Mouse (Mus musculus) CH12.LX (cell line): ENCODE results near the gene Pcx. TPM values are rescaled to one million over a fixed set of nuclear protein-coding genes. Genes with fewer than 3 reads are reported as not detected.

ENCODE experiments used
- DNase-seq: peaks from one replicate; pipeline ENCODE4 v3.0.0-alpha.2; 2013; ENCODE audit errors: extremely low read depth
- H3K27ac ChIP-seq: 2 replicates; pipeline ENCODE4 v1.5.1; 2012; ENCODE audit warnings: low read depth, mild to moderate bottlenecking, control low read depth, moderate library complexity; ENCODE audit not compliant: insufficient read depth
- H3K27me3 ChIP-seq: replicated peaks from 2 replicates; pipeline ENCODE3; 2012; ENCODE audit warnings: inconsistent platforms
- H3K36me3 ChIP-seq, 2 experiments: replicated peaks in 1 of 2; 2 replicates each; pipeline versions ENCODE3 to v1.6.1; 2012; ENCODE audit warnings: inconsistent platforms in 1 of 2, low read length in 1 of 2, mild to moderate bottlenecking in 1 of 2, mixed read lengths in 1 of 2, moderate library complexity in 1 of 2; ENCODE audit not compliant: control insufficient read depth in 1 of 2, insufficient read depth in 1 of 2
- H3K4me1 ChIP-seq, 2 experiments: 2 replicates each; pipeline ENCODE4 v1.6.1; 2012; ENCODE audit warnings: inconsistent platforms in 1 of 2, moderate library complexity in 1 of 2; ENCODE audit not compliant: insufficient read depth in 2 of 2, control insufficient read depth in 1 of 2
- H3K4me2 ChIP-seq: 2 replicates; pipeline ENCODE4 v1.6.1; 2012; ENCODE audit warnings: low read depth, mild to moderate bottlenecking, control low read depth; ENCODE audit not compliant: poor library complexity, insufficient read depth, severe bottlenecking
- H3K4me3 ChIP-seq, 3 experiments: fragments of 150-350 bp in 1 of 3; sonication (generic) in 1 of 3; replicated peaks in 1 of 3; 2 replicates each; pipeline versions ENCODE3 to v1.5.1; 2011 to 2012; ENCODE audit warnings: low read depth in 2 of 3, low read length in 2 of 3, mild to moderate bottlenecking in 2 of 3, moderate library complexity in 2 of 3, control low read depth in 1 of 3, improper control_type of control experiment in 1 of 3, inconsistent platforms in 1 of 3, mixed read lengths in 1 of 3; ENCODE audit not compliant: poor library complexity in 1 of 3
- H3K79me2 ChIP-seq: replicated peaks from 2 replicates; pipeline ENCODE4 v1.6.1; 2012; ENCODE audit warnings: mild to moderate bottlenecking, moderate library complexity; ENCODE audit not compliant: control insufficient read depth, poor library complexity, insufficient read depth, severe bottlenecking; ENCODE audit errors: extremely low read depth
- H3K9ac ChIP-seq: 2 replicates; pipeline ENCODE4 v1.6.1; 2012; ENCODE audit warnings: low read depth, mild to moderate bottlenecking, control low read depth, moderate library complexity; ENCODE audit not compliant: insufficient read depth
- H3K9me3 ChIP-seq: replicated peaks from 2 replicates; pipeline ENCODE3; 2012; ENCODE audit warnings: low read length, inconsistent platforms, mixed read lengths
- BHLHE40 ChIP-seq: IDR thresholded peaks from 2 replicates; pipeline ENCODE4 v1.6.1; 2011; ENCODE audit warnings: mild to moderate bottlenecking, low read depth, low read length, improper control_type of control experiment
- CHD1 ChIP-seq: IDR thresholded peaks from 2 replicates; pipeline ENCODE4 v1.6.1; 2012; ENCODE audit warnings: low read depth, low read length, improper control_type of control experiment, inconsistent platforms
- CHD2 ChIP-seq: IDR thresholded peaks from 2 replicates; pipeline ENCODE4 v1.6.1; 2011; ENCODE audit warnings: low read length, improper control_type of control experiment
- CTCF ChIP-seq, 2 experiments: IDR thresholded peaks in 1 of 2; conservative IDR thresholded peaks in 1 of 2; 2 replicates each; pipeline ENCODE4 v1.5.1; 2011 to 2012; ENCODE audit warnings: low read depth in 2 of 2, low read length in 2 of 2, improper control_type of control experiment in 1 of 2, inconsistent platforms in 1 of 2, mild to moderate bottlenecking in 1 of 2, moderate library complexity in 1 of 2
- E2F4 ChIP-seq: IDR thresholded peaks from 2 replicates; pipeline ENCODE4 v1.6.1; 2011; ENCODE audit warnings: low read depth, low read length, improper control_type of control experiment; ENCODE audit not compliant: insufficient replicate concordance
- ELF1 ChIP-seq: IDR thresholded peaks from 2 replicates; pipeline ENCODE4 v1.6.1; 2014; ENCODE audit warnings: low read depth, mild to moderate bottlenecking, inconsistent platforms, low read length, improper control_type of control experiment
- EP300 ChIP-seq: IDR thresholded peaks from 2 replicates; pipeline ENCODE4 v1.6.1; 2011; ENCODE audit warnings: low read length, improper control_type of control experiment
- ETS1 ChIP-seq: conservative IDR thresholded peaks from 2 replicates; pipeline ENCODE4 v1.6.1; 2012; ENCODE audit warnings: low read depth, mild to moderate bottlenecking, inconsistent platforms, low read length, improper control_type of control experiment, moderate library complexity
- HCFC1 ChIP-seq: IDR thresholded peaks from 2 replicates; pipeline ENCODE4 v1.6.1; 2012; ENCODE audit warnings: low read depth, mild to moderate bottlenecking, inconsistent platforms, low read length, improper control_type of control experiment
- IRF4 ChIP-seq: IDR thresholded peaks from 2 replicates; pipeline ENCODE4 v1.6.1; 2014; ENCODE audit warnings: low read depth, mild to moderate bottlenecking, inconsistent platforms, low read length, improper control_type of control experiment
- JUN ChIP-seq: IDR thresholded peaks from 2 replicates; pipeline ENCODE4 v1.6.1; 2011; ENCODE audit warnings: low read depth, mild to moderate bottlenecking, low read length, improper control_type of control experiment, moderate library complexity; ENCODE audit not compliant: insufficient read depth
- JUND ChIP-seq: conservative IDR thresholded peaks from 2 replicates; pipeline ENCODE4 v1.6.1; 2011; ENCODE audit warnings: low read depth, low read length, improper control_type of control experiment
- KAT2A ChIP-seq: IDR thresholded peaks from 2 replicates; pipeline ENCODE4 v1.6.1; 2012; ENCODE audit warnings: low read length, improper control_type of control experiment, inconsistent platforms; ENCODE audit not compliant: insufficient replicate concordance
- MAX ChIP-seq: IDR thresholded peaks from 2 replicates; pipeline ENCODE4 v1.6.1; 2011; ENCODE audit warnings: low read length, improper control_type of control experiment
- MAZ ChIP-seq: IDR thresholded peaks from 2 replicates; pipeline ENCODE4 v1.6.1; 2012; ENCODE audit warnings: low read depth, mild to moderate bottlenecking, inconsistent platforms, low read length, improper control_type of control experiment, moderate library complexity
- MXI1 ChIP-seq: IDR thresholded peaks from 2 replicates; pipeline ENCODE4 v1.6.1; 2011; ENCODE audit warnings: mild to moderate bottlenecking, low read depth, low read length, improper control_type of control experiment
- NRF1 ChIP-seq: IDR thresholded peaks from 2 replicates; pipeline ENCODE4 v1.6.1; 2014; ENCODE audit warnings: low read depth, mild to moderate bottlenecking, inconsistent platforms, low read length, improper control_type of control experiment, moderate library complexity
- PAX5 ChIP-seq: IDR thresholded peaks from 2 replicates; pipeline ENCODE4 v1.6.1; 2012; ENCODE audit warnings: low read length, inconsistent platforms, mixed read lengths
- POLR2A ChIP-seq: IDR thresholded peaks from 2 replicates; pipeline ENCODE4 v1.6.1; 2011; ENCODE audit warnings: low read depth, mild to moderate bottlenecking, improper control_type of control experiment, low read length
- POLR2AphosphoS2 ChIP-seq: IDR thresholded peaks from 2 replicates; pipeline ENCODE4 v1.6.1; 2011; ENCODE audit warnings: low read depth, low read length, improper control_type of control experiment
- RCOR1 ChIP-seq: conservative IDR thresholded peaks from 2 replicates; pipeline ENCODE4 v1.6.1; 2012; ENCODE audit warnings: low read depth, mild to moderate bottlenecking, inconsistent platforms, low read length, improper control_type of control experiment
- SMC3 ChIP-seq: IDR thresholded peaks from 2 replicates; pipeline ENCODE4 v1.6.1; 2011; ENCODE audit warnings: low read depth, low read length, improper control_type of control experiment
- TBP ChIP-seq: conservative IDR thresholded peaks from 2 replicates; pipeline ENCODE4 v1.6.1; 2011; ENCODE audit warnings: low read depth, low read length, improper control_type of control experiment
- TCF12 ChIP-seq: IDR thresholded peaks from 2 replicates; pipeline ENCODE4 v1.6.1; 2014; ENCODE audit warnings: low read depth, mild to moderate bottlenecking, inconsistent platforms, low read length, improper control_type of control experiment
- USF1 ChIP-seq: IDR thresholded peaks from 2 replicates; pipeline ENCODE4 v1.6.1; 2014; ENCODE audit warnings: low read depth, mild to moderate bottlenecking, inconsistent platforms, low read length, improper control_type of control experiment
- USF2 ChIP-seq: conservative IDR thresholded peaks from 2 replicates; pipeline ENCODE4 v1.6.1; 2011; ENCODE audit warnings: low read depth, low read length, improper control_type of control experiment
- ZC3H11A ChIP-seq: IDR thresholded peaks from 2 replicates; pipeline ENCODE4 v1.6.1; 2012; ENCODE audit warnings: low read depth, mild to moderate bottlenecking, inconsistent platforms, low read length, improper control_type of control experiment
- ZMIZ1 ChIP-seq: IDR thresholded peaks from 2 replicates; pipeline ENCODE4 v1.6.1; 2012; ENCODE audit warnings: low read depth, mild to moderate bottlenecking, inconsistent platforms, low read length, improper control_type of control experiment
- ZNF384 ChIP-seq: IDR thresholded peaks from 2 replicates; pipeline ENCODE4 v1.6.1; 2012; ENCODE audit warnings: low read depth, low read length, improper control_type of control experiment, inconsistent platforms
- dilution Hi-C: fragments of 300-500 bp; cut with MboI; formaldehyde crosslinking; loops from 2 replicates; pipeline ENCODE4 v1.14.3; 2020; ENCODE audit warnings: low sequenced_read_pairs; ENCODE audit not compliant: extremely low pct_unique_long_range_greater_than_20kb, extremely low pct_ligation_motif_present
- in situ Hi-C: fragments of 300-500 bp; cut with MboI; formaldehyde crosslinking; loops from 3 replicates; pipeline ENCODE4 v1.14.3; 2019; ENCODE audit warnings: low sequenced_read_pairs, low pct_ligation_motif_present, low pct_unique_long_range_greater_than_20kb, mixed read lengths
- polyA plus RNA-seq: library from polyadenylated mRNA; unstranded; fragments of >175 nt; gene quantifications from 2 replicates; pipeline ENCODE4 v1.2.1, GENCODE M21; 2012; ENCODE audit warnings: low read depth; ENCODE audit not compliant: insufficient read length
- total RNA-seq, 2 experiments: library from RNA; depleted of rRNA; stranded (reverse); fragments of 300-350 nt in 1 of 2; fragments of >200 nt in 1 of 2; gene quantifications; 2 replicates each; pipeline ENCODE4 v1.2.3; 2012 to 2014

Pcx gene
- total and polyA plus RNA-seq, 3 experiments, result 7.7 to 14.2 (median 10.7) TPM

DNA sequence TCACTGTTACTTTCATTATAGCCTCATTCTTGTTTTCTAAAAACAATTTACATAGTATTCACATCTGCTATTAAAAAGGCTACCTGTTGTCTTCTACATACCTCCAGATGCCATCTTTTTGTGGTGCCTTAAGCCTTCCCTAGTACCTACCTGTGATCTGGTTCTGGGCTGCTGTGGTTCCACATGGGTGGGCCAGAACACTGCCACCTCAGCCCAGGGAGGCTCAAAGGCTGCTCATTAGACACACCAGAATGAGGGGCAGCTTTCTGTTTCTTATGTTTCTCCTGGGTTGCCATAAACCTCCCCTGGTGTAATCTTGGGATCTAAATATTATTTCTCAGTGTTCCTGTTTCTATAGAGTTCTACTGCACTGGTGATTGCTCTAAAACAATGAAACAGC is 31.8 kb downstream of the Pcx start:
- Histone ChIP-seq H3K4me1 (no peaks in the 10 kb centered on the region), H3K27ac (no peak overlapping the region), H3K4me3 (no peak overlapping the region), H3K9ac (no peak overlapping the region), H3K79me2 (no peaks in the 10 kb centered on the region), H3K27me3 (no peaks in the 10 kb centered on the region), H3K9me3 (peaks cover 2% of the 10 kb centered on the region), H3K4me2 (no peak overlapping the region), H3K36me3 (peaks cover 0 to 4% of the 10 kb centered on the region in 2 experiments)
- dilution Hi-C loops (no loop called here), in situ Hi-C loops (no loop called here)
- no peak for DNase-seq
- TF ChIP-seq ZNF384, result no peak
- TF ChIP-seq POLR2AphosphoS2, result no peak
- no peak for TF ChIP-seq TBP
- no peak for TF ChIP-seq CHD1
- no peak for TF ChIP-seq ZMIZ1
- no peak for TF ChIP-seq USF1
- TF ChIP-seq CHD2, result no peak
- TF ChIP-seq ELF1, result no peak
- TF ChIP-seq E2F4, result no peak
- no peak for TF ChIP-seq ZC3H11A
- TF ChIP-seq POLR2A, result no peak
- no peak for TF ChIP-seq CTCF (conservative IDR thresholded peaks at IDR 0.05 in 1 of 2, IDR thresholded peaks at IDR 0.05 in 1 of 2; ENCODE audit: low read depth in 2 of 2, low read length in 2 of 2)
- TF ChIP-seq TCF12, result no peak
- no peak for TF ChIP-seq KAT2A
- TF ChIP-seq RCOR1, result no peak
- no peak for TF ChIP-seq JUND
- TF ChIP-seq MAZ, result no peak
- TF ChIP-seq HCFC1, result no peak

DNA sequence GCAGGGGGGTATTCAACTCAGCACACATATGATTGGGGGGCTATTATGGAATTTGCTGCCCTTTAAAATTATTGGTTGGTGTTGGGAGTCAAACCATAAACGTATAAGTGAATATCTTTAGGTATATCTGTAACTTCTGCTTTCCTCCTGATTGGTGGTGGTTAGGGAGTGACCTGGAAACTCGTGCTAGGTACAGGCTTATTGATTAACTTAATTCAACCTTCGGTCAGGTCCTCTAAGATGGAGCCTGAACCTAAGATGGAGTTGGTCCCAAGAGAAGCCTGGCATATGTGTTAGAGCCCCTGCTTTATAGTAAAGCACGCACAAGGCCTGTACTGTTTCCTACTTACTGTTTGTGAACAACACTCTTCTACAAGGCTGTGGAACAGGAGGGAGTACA is 34.8 kb downstream of the Pcx start:
- H3K27me3 ChIP-seq, result no peaks in the 10 kb centered on the region
- DNase-seq, result no peak
- in situ Hi-C loops, result no loop called here
- TF ChIP-seq PAX5, result no peak
- TF ChIP-seq USF2, result no peak
- TF ChIP-seq NRF1, result no peak
- TF ChIP-seq RCOR1, result no peak
- no peak for TF ChIP-seq JUN
- no peak for TF ChIP-seq ZNF384
- no peak for TF ChIP-seq BHLHE40
- no peak for TF ChIP-seq CHD2
- no peak for TF ChIP-seq EP300
- no peak for TF ChIP-seq MAX
- no peak for TF ChIP-seq MXI1
- TF ChIP-seq JUND, result no peak
- no peak for TF ChIP-seq CHD1
- no peak for TF ChIP-seq ELF1
- no peak for TF ChIP-seq CTCF (conservative IDR thresholded peaks at IDR 0.05 in 1 of 2, IDR thresholded peaks at IDR 0.05 in 1 of 2; ENCODE audit: low read depth in 2 of 2, low read length in 2 of 2)
- no peak for TF ChIP-seq ETS1
- TF ChIP-seq SMC3, result no peak
- no peak for TF ChIP-seq ZMIZ1
- TF ChIP-seq IRF4, result no peak
- no peak for TF ChIP-seq HCFC1
- no peak overlapping the region for H3K9ac ChIP-seq
- H3K9me3 ChIP-seq, result peaks cover 2% of the 10 kb centered on the region
- no peaks in the 10 kb centered on the region for H3K4me1 ChIP-seq
- H3K36me3 ChIP-seq, result peaks cover 0 to 4% of the 10 kb centered on the region in 2 experiments
- no peaks in the 10 kb centered on the region for H3K79me2 ChIP-seq
- no peak overlapping the region for H3K4me2 ChIP-seq
- dilution Hi-C loops, result no loop called here
- H3K4me3 ChIP-seq, result no peak overlapping the region
- no peak overlapping the region for H3K27ac ChIP-seq
